Mouse (Mus musculus) CH12.LX (cell line): ENCODE measurements around the gene Zfp768. TPM values are rescaled to one million over a fixed set of nuclear protein-coding genes. Genes with fewer than 3 reads are reported as not detected.
A peak's percentile ranks its signal among the peaks of the same experiment; 100 is the strongest.

Source experiments
- DNase-seq: peaks from one replicate; pipeline ENCODE4 v3.0.0-alpha.2; 2013; ENCODE audit errors: extremely low read depth
- H3K27ac ChIP-seq: 2 replicates; pipeline ENCODE4 v1.5.1; 2012; ENCODE audit warnings: low read depth, mild to moderate bottlenecking, control low read depth, moderate library complexity; ENCODE audit not compliant: insufficient read depth
- H3K27me3 ChIP-seq: replicated peaks from 2 replicates; pipeline ENCODE3; 2012; ENCODE audit warnings: inconsistent platforms
- H3K36me3 ChIP-seq, 2 experiments: replicated peaks in 1 of 2; 2 replicates each; pipeline versions ENCODE3 to v1.6.1; 2012; ENCODE audit warnings: inconsistent platforms in 1 of 2, low read length in 1 of 2, mild to moderate bottlenecking in 1 of 2, mixed read lengths in 1 of 2, moderate library complexity in 1 of 2; ENCODE audit not compliant: control insufficient read depth in 1 of 2, insufficient read depth in 1 of 2
- H3K4me1 ChIP-seq, 2 experiments: 2 replicates each; pipeline ENCODE4 v1.6.1; 2012; ENCODE audit warnings: inconsistent platforms in 1 of 2, moderate library complexity in 1 of 2; ENCODE audit not compliant: insufficient read depth in 2 of 2, control insufficient read depth in 1 of 2
- H3K4me2 ChIP-seq: 2 replicates; pipeline ENCODE4 v1.6.1; 2012; ENCODE audit warnings: low read depth, mild to moderate bottlenecking, control low read depth; ENCODE audit not compliant: poor library complexity, insufficient read depth, severe bottlenecking
- H3K4me3 ChIP-seq, 3 experiments: fragments of 150-350 bp in 1 of 3; sonication (generic) in 1 of 3; replicated peaks in 1 of 3; 2 replicates each; pipeline versions ENCODE3 to v1.5.1; 2011 to 2012; ENCODE audit warnings: low read depth in 2 of 3, low read length in 2 of 3, mild to moderate bottlenecking in 2 of 3, moderate library complexity in 2 of 3, control low read depth in 1 of 3, improper control_type of control experiment in 1 of 3, inconsistent platforms in 1 of 3, mixed read lengths in 1 of 3; ENCODE audit not compliant: poor library complexity in 1 of 3
- H3K79me2 ChIP-seq: replicated peaks from 2 replicates; pipeline ENCODE4 v1.6.1; 2012; ENCODE audit warnings: mild to moderate bottlenecking, moderate library complexity; ENCODE audit not compliant: control insufficient read depth, poor library complexity, insufficient read depth, severe bottlenecking; ENCODE audit errors: extremely low read depth
- H3K9ac ChIP-seq: 2 replicates; pipeline ENCODE4 v1.6.1; 2012; ENCODE audit warnings: low read depth, mild to moderate bottlenecking, control low read depth, moderate library complexity; ENCODE audit not compliant: insufficient read depth
- H3K9me3 ChIP-seq: replicated peaks from 2 replicates; pipeline ENCODE3; 2012; ENCODE audit warnings: low read length, inconsistent platforms, mixed read lengths
- BHLHE40 ChIP-seq: IDR thresholded peaks from 2 replicates; pipeline ENCODE4 v1.6.1; 2011; ENCODE audit warnings: mild to moderate bottlenecking, low read depth, low read length, improper control_type of control experiment
- CHD1 ChIP-seq: IDR thresholded peaks from 2 replicates; pipeline ENCODE4 v1.6.1; 2012; ENCODE audit warnings: low read depth, low read length, improper control_type of control experiment, inconsistent platforms
- CHD2 ChIP-seq: IDR thresholded peaks from 2 replicates; pipeline ENCODE4 v1.6.1; 2011; ENCODE audit warnings: low read length, improper control_type of control experiment
- CTCF ChIP-seq, 2 experiments: IDR thresholded peaks in 1 of 2; conservative IDR thresholded peaks in 1 of 2; 2 replicates each; pipeline ENCODE4 v1.5.1; 2011 to 2012; ENCODE audit warnings: low read depth in 2 of 2, low read length in 2 of 2, improper control_type of control experiment in 1 of 2, inconsistent platforms in 1 of 2, mild to moderate bottlenecking in 1 of 2, moderate library complexity in 1 of 2
- E2F4 ChIP-seq: IDR thresholded peaks from 2 replicates; pipeline ENCODE4 v1.6.1; 2011; ENCODE audit warnings: low read depth, low read length, improper control_type of control experiment; ENCODE audit not compliant: insufficient replicate concordance
- ELF1 ChIP-seq: IDR thresholded peaks from 2 replicates; pipeline ENCODE4 v1.6.1; 2014; ENCODE audit warnings: low read depth, mild to moderate bottlenecking, inconsistent platforms, low read length, improper control_type of control experiment
- EP300 ChIP-seq: IDR thresholded peaks from 2 replicates; pipeline ENCODE4 v1.6.1; 2011; ENCODE audit warnings: low read length, improper control_type of control experiment
- GABPA ChIP-seq: IDR thresholded peaks from 2 replicates; pipeline ENCODE4 v1.6.1; 2012; ENCODE audit warnings: low read depth, low read length, improper control_type of control experiment, inconsistent platforms; ENCODE audit not compliant: insufficient replicate concordance
- IRF4 ChIP-seq: IDR thresholded peaks from 2 replicates; pipeline ENCODE4 v1.6.1; 2014; ENCODE audit warnings: low read depth, mild to moderate bottlenecking, inconsistent platforms, low read length, improper control_type of control experiment
- JUN ChIP-seq: IDR thresholded peaks from 2 replicates; pipeline ENCODE4 v1.6.1; 2011; ENCODE audit warnings: low read depth, mild to moderate bottlenecking, low read length, improper control_type of control experiment, moderate library complexity; ENCODE audit not compliant: insufficient read depth
- JUND ChIP-seq: conservative IDR thresholded peaks from 2 replicates; pipeline ENCODE4 v1.6.1; 2011; ENCODE audit warnings: low read depth, low read length, improper control_type of control experiment
- MEF2A ChIP-seq: IDR thresholded peaks from 2 replicates; pipeline ENCODE4 v1.6.1; 2014; ENCODE audit warnings: low read depth, mild to moderate bottlenecking, inconsistent platforms, low read length, improper control_type of control experiment, borderline replicate concordance
- MXI1 ChIP-seq: IDR thresholded peaks from 2 replicates; pipeline ENCODE4 v1.6.1; 2011; ENCODE audit warnings: mild to moderate bottlenecking, low read depth, low read length, improper control_type of control experiment
- MYC ChIP-seq: IDR thresholded peaks from 2 replicates; pipeline ENCODE4 v1.6.1; 2011; ENCODE audit warnings: low read depth, mild to moderate bottlenecking, improper control_type of control experiment, low read length
- NRF1 ChIP-seq: IDR thresholded peaks from 2 replicates; pipeline ENCODE4 v1.6.1; 2014; ENCODE audit warnings: low read depth, mild to moderate bottlenecking, inconsistent platforms, low read length, improper control_type of control experiment, moderate library complexity
- PAX5 ChIP-seq: IDR thresholded peaks from 2 replicates; pipeline ENCODE4 v1.6.1; 2012; ENCODE audit warnings: low read length, inconsistent platforms, mixed read lengths
- RAD21 ChIP-seq: IDR thresholded peaks from 2 replicates; pipeline ENCODE4 v1.6.1; 2011; ENCODE audit warnings: low read depth, mild to moderate bottlenecking, low read length, improper control_type of control experiment, moderate library complexity
- TCF12 ChIP-seq: IDR thresholded peaks from 2 replicates; pipeline ENCODE4 v1.6.1; 2014; ENCODE audit warnings: low read depth, mild to moderate bottlenecking, inconsistent platforms, low read length, improper control_type of control experiment
- UBTF ChIP-seq: IDR thresholded peaks from 2 replicates; pipeline ENCODE4 v1.6.1; 2012; ENCODE audit warnings: low read depth, mild to moderate bottlenecking, inconsistent platforms, low read length, improper control_type of control experiment, moderate library complexity
- USF2 ChIP-seq: conservative IDR thresholded peaks from 2 replicates; pipeline ENCODE4 v1.6.1; 2011; ENCODE audit warnings: low read depth, low read length, improper control_type of control experiment
- ZC3H11A ChIP-seq: IDR thresholded peaks from 2 replicates; pipeline ENCODE4 v1.6.1; 2012; ENCODE audit warnings: low read depth, mild to moderate bottlenecking, inconsistent platforms, low read length, improper control_type of control experiment
- ZMIZ1 ChIP-seq: IDR thresholded peaks from 2 replicates; pipeline ENCODE4 v1.6.1; 2012; ENCODE audit warnings: low read depth, mild to moderate bottlenecking, inconsistent platforms, low read length, improper control_type of control experiment
- dilution Hi-C: fragments of 300-500 bp; cut with MboI; formaldehyde crosslinking; loops from 2 replicates; pipeline ENCODE4 v1.14.3; 2020; ENCODE audit warnings: low sequenced_read_pairs; ENCODE audit not compliant: extremely low pct_unique_long_range_greater_than_20kb, extremely low pct_ligation_motif_present
- in situ Hi-C: fragments of 300-500 bp; cut with MboI; formaldehyde crosslinking; loops from 3 replicates; pipeline ENCODE4 v1.14.3; 2019; ENCODE audit warnings: low sequenced_read_pairs, low pct_ligation_motif_present, low pct_unique_long_range_greater_than_20kb, mixed read lengths
- polyA plus RNA-seq: library from polyadenylated mRNA; unstranded; fragments of >175 nt; gene quantifications from 2 replicates; pipeline ENCODE4 v1.2.1, GENCODE M21; 2012; ENCODE audit warnings: low read depth; ENCODE audit not compliant: insufficient read length
- total RNA-seq, 2 experiments: library from RNA; depleted of rRNA; stranded (reverse); fragments of 300-350 nt in 1 of 2; fragments of >200 nt in 1 of 2; gene quantifications; 2 replicates each; pipeline ENCODE4 v1.2.3; 2012 to 2014

Zfp768 gene
- total and polyA plus RNA-seq, 3 experiments, result 5.0 to 9.9 (median 6.4) TPM

- dilution Hi-C loops, result no loop called here
Measured at GRCm38 (mm10) chr7:127392251-127392824, 46.9 kb upstream of the Zfp768 start.

GRCm38 (mm10) chr7:127391538-127391937, 46.1 kb upstream of the Zfp768 start:
- TF ChIP-seq NRF1 (no peak), UBTF (no peak), BHLHE40 (no peak), MEF2A (no peak), USF2 (no peak), E2F4 (no peak), JUND (no peak), MYC (no peak)
- no peak overlapping the region for H3K9ac ChIP-seq
- H3K27ac ChIP-seq, result no peak overlapping the region
- peaks cover 8 to 14% of the 10 kb centered on the region in 2 experiments for H3K36me3 ChIP-seq
- H3K4me1 ChIP-seq, result peaks cover 8 to 14% of the 10 kb centered on the region in 2 experiments; a peak in 3 of 4 replicates
- in situ Hi-C loops, result no loop called here
- H3K9me3 ChIP-seq, result peaks cover 3% of the 10 kb centered on the region
- H3K27me3 ChIP-seq, result no peaks in the 10 kb centered on the region
- H3K4me2 ChIP-seq, result no peak overlapping the region
- DNase-seq, result no peak
- dilution Hi-C loops, result no loop called here
- no peaks in the 10 kb centered on the region for H3K79me2 ChIP-seq
- H3K4me3 ChIP-seq, result no peak overlapping the region

More at GRCm38 (mm10) chr7:127392251-127392824, 46.9 kb upstream of the Zfp768 start:
- peaks cover 8 to 14% of the 10 kb centered on the region in 2 experiments for H3K36me3 ChIP-seq
- H3K79me2 ChIP-seq, result no peaks in the 10 kb centered on the region
- no peak for DNase-seq
- H3K9ac ChIP-seq, result peak overlapping the region; percentile 93; the same call in 1 of the 2 replicates
- H3K27me3 ChIP-seq, result no peaks in the 10 kb centered on the region
- no peak overlapping the region for H3K27ac ChIP-seq
- peak overlapping the region; percentile 33 for H3K4me2 ChIP-seq
- TF ChIP-seq MYC (no peak), EP300 (no peak), E2F4 (no peak), MXI1 (no peak), JUN (no peak), GABPA (no peak), IRF4 (no peak), ZMIZ1 (no peak), TCF12 (no peak), ZC3H11A (no peak), CTCF (conservative IDR thresholded peaks at IDR 0.05 in 1 of 2, IDR thresholded peaks at IDR 0.05 in 1 of 2; ENCODE audit: low read depth in 2 of 2, low read length in 2 of 2) (no peak), ELF1 (no peak), UBTF (no peak), CHD2 (no peak), NRF1 (no peak), RAD21 (no peak), CHD1 (no peak), PAX5 (no peak)
- peaks cover 8 to 14% of the 10 kb centered on the region in 2 experiments; a peak in 3 of 4 replicates for H3K4me1 ChIP-seq
- peaks cover 3% of the 10 kb centered on the region for H3K9me3 ChIP-seq
- in situ Hi-C loops, result no loop called here
- peak overlapping the region; percentile 77 to 87 (median 81) for H3K4me3 ChIP-seq
